Mouse (Mus musculus): ENCODE measurements around the gene Minos1.

The Minos1 gene

GRCm38 (mm10) chr4:139142985-139143384 lies 12.1 kb upstream of the Minos1 start:
- DNase-seq, result no peak

- DNase-seq, result no peak
Observed at GRCm38 (mm10) chr4:139141785-139142184, 10.9 kb upstream of the Minos1 start.

GRCm38 (mm10) chr4:139140267-139140666 lies 9.4 kb upstream of the Minos1 start:
- no peak for DNase-seq

GRCm38 (mm10) chr4:139136011-139136410 lies 5.1 kb upstream of the Minos1 start:
- no peak for DNase-seq

- DNase-seq, result no peak
Observed at GRCm38 (mm10) chr4:139133109-139133508, 2.2 kb upstream of the Minos1 start.

- peak; percentile 37 for DNase-seq
Observed at GRCm38 (mm10) chr4:139131858-139132672, 1.2 kb upstream of the Minos1 start.

GRCm38 (mm10) chr4:139129806-139130700 lies 860 bp downstream of the Minos1 start:
- peak; percentile 47 for DNase-seq

GRCm38 (mm10) chr4:139126475-139126874 lies 4.4 kb downstream of the Minos1 start:
- DNase-seq, result no peak

- no peak for DNase-seq
Observed at GRCm38 (mm10) chr4:139124940-139125339, 6.0 kb downstream of the Minos1 start.

GRCm38 (mm10) chr4:139122557-139122956 lies 8.4 kb downstream of the Minos1 start:
- DNase-seq, result no peak

GRCm38 (mm10) chr4:139120998-139121397 lies 9.9 kb downstream of the Minos1 start:
- no peak for DNase-seq

GRCm38 (mm10) chr4:139120281-139120814 lies 10.6 kb downstream of the Minos1 start:
- no peak for DNase-seq

GRCm38 (mm10) chr4:139116356-139117063 lies 14.4 kb downstream of the Minos1 start:
- no peak for DNase-seq

- DNase-seq, result no peak
Observed at GRCm38 (mm10) chr4:139115721-139116120, 15.2 kb downstream of the Minos1 start.

GRCm38 (mm10) chr4:139112482-139112881 lies 18.4 kb downstream of the Minos1 start:
- DNase-seq, result no peak

- no peak for DNase-seq
Observed at GRCm38 (mm10) chr4:139111421-139111820, 19.5 kb downstream of the Minos1 start.

GRCm38 (mm10) chr4:139110858-139111257 lies 20.1 kb downstream of the Minos1 start:
- no peak for DNase-seq

GRCm38 (mm10) chr4:139105453-139105852 lies 25.5 kb downstream of the Minos1 start:
- DNase-seq, result no peak

GRCm38 (mm10) chr4:139101546-139101945 lies 29.4 kb downstream of the Minos1 start:
- DNase-seq, result no peak

- no peak for DNase-seq
Observed at GRCm38 (mm10) chr4:139100326-139100725, 30.6 kb downstream of the Minos1 start.

GRCm38 (mm10) chr4:139096201-139096600 lies 34.7 kb downstream of the Minos1 start:
- no peak for DNase-seq

GRCm38 (mm10) chr4:139095406-139095805 lies 35.5 kb downstream of the Minos1 start:
- DNase-seq, result no peak

GRCm38 (mm10) chr4:139093196-139093530 lies 37.8 kb downstream of the Minos1 start:
- no peak for DNase-seq

Data from cerebellum, adult 9-11 months (tissue).